Mouse (Mus musculus) ES-E14 (cell line): ENCODE measurements around the gene Slc12a7. TPM values are rescaled to one million over a fixed set of nuclear protein-coding genes. Genes with fewer than 3 reads are reported as not detected.

Experiments
- DNase-seq: peaks from one replicate; pipeline ENCODE4 v3.0.0-alpha.2; 2013; ENCODE audit warnings: low read depth, low spot score
- H3K27ac ChIP-seq: 2 replicates; pipeline ENCODE4 v1.5.1; 2012; ENCODE audit warnings: low read depth, mild to moderate bottlenecking, low read length, moderate library complexity, mixed read lengths; ENCODE audit not compliant: poor library complexity, insufficient read depth, severe bottlenecking
- H3K36me3 ChIP-seq: 2 replicates; pipeline ENCODE4 v1.6.1; 2012; ENCODE audit warnings: mild to moderate bottlenecking, low read length, moderate library complexity, mixed read lengths; ENCODE audit not compliant: control insufficient read depth, poor library complexity, insufficient read depth, severe bottlenecking
- H3K4me1 ChIP-seq, 2 experiments: fragments of 150-350 bp in 1 of 2; sonication (generic) in 1 of 2; 2 replicates each; pipeline ENCODE4 v1.6.1; 2012; ENCODE audit warnings: low read length in 2 of 2, mild to moderate bottlenecking in 1 of 2, mixed read lengths in 1 of 2; ENCODE audit not compliant: control insufficient read depth in 2 of 2, insufficient read depth in 2 of 2, poor library complexity in 1 of 2
- H3K4me3 ChIP-seq, 2 experiments: fragments of 150-350 bp in 1 of 2; sonication (generic) in 1 of 2; 2 replicates each; pipeline ENCODE4 v1.5.1; 2012; ENCODE audit warnings: low read length in 2 of 2, low read depth in 1 of 2, mild to moderate bottlenecking in 1 of 2, mixed read lengths in 1 of 2; ENCODE audit not compliant: insufficient read depth in 1 of 2, poor library complexity in 1 of 2, severe bottlenecking in 1 of 2
- H3K9ac ChIP-seq: 2 replicates; pipeline ENCODE4 v1.6.1; 2012; ENCODE audit warnings: low read depth, mild to moderate bottlenecking, low read length, mixed read lengths; ENCODE audit not compliant: poor library complexity, insufficient read depth, severe bottlenecking
- H3K9me3 ChIP-seq: fragments of 150-350 bp; sonication (generic); 2 replicates; pipeline ENCODE4 v1.6.1; 2012; ENCODE audit warnings: low read depth, mild to moderate bottlenecking, low read length; ENCODE audit not compliant: control insufficient read depth, insufficient read depth
- CHD2 ChIP-seq: IDR thresholded peaks from 2 replicates; pipeline ENCODE4 v1.6.1; 2014; ENCODE audit warnings: mild to moderate bottlenecking, low read depth, low read length, inconsistent platforms
- HCFC1 ChIP-seq: IDR thresholded peaks from 2 replicates; pipeline ENCODE4 v1.6.1; 2012; ENCODE audit warnings: low read length, inconsistent platforms, borderline replicate concordance; ENCODE audit not compliant: insufficient read depth
- MAFK ChIP-seq: IDR thresholded peaks from 2 replicates; pipeline ENCODE4 v1.6.1; 2014; ENCODE audit warnings: mild to moderate bottlenecking, low read depth, low read length, inconsistent platforms; ENCODE audit not compliant: insufficient read depth
- ZC3H11A ChIP-seq: IDR thresholded peaks from 2 replicates; pipeline ENCODE4 v1.6.1; 2012; ENCODE audit warnings: low read depth, mild to moderate bottlenecking, inconsistent platforms, low read length, borderline replicate concordance
- ZNF384 ChIP-seq: IDR thresholded peaks from 2 replicates; pipeline ENCODE4 v1.6.1; 2012; ENCODE audit warnings: low read depth, low read length, inconsistent platforms
- in situ Hi-C, 2 experiments: fragments of 600-800 bp; cut with MboI; formaldehyde crosslinking; loops; one replicate each; pipeline ENCODE4 v1.15.1; 2025; ENCODE audit warnings: low sequenced_read_pairs in 2 of 2, inconsistent platforms in 1 of 2; ENCODE audit not compliant: unreplicated experiment in 2 of 2
- total RNA-seq: library from RNA; depleted of rRNA; stranded (reverse); fragments of 300-350 nt; gene quantifications from 2 replicates; pipeline ENCODE4 v1.2.3, GENCODE M21; 2012

The Slc12a7 gene
- total RNA-seq, 1 experiment, result 87.1 TPM

GRCm38 (mm10) chr13:73775786-73776185, 42.9 kb downstream of the Slc12a7 start:
- DNase-seq, result no peak
- peaks cover 0 to 11% of the 10 kb centered on the region in 2 experiments; a peak in 3 of 4 replicates for H3K4me1 ChIP-seq
- in situ Hi-C loops, result no loop called here
- no peak overlapping the region for H3K9ac ChIP-seq
- no peak overlapping the region for H3K4me3 ChIP-seq
- H3K27ac ChIP-seq, result no peak overlapping the region
- peaks cover 14% of the 10 kb centered on the region; the same call in 1 of the 2 replicates for H3K36me3 ChIP-seq
- TF ChIP-seq MAFK (no peak), ZC3H11A (no peak), ZNF384 (no peak), HCFC1 (no peak), CHD2 (no peak)
- H3K9me3 ChIP-seq, result no peaks in the 10 kb centered on the region

DNA sequence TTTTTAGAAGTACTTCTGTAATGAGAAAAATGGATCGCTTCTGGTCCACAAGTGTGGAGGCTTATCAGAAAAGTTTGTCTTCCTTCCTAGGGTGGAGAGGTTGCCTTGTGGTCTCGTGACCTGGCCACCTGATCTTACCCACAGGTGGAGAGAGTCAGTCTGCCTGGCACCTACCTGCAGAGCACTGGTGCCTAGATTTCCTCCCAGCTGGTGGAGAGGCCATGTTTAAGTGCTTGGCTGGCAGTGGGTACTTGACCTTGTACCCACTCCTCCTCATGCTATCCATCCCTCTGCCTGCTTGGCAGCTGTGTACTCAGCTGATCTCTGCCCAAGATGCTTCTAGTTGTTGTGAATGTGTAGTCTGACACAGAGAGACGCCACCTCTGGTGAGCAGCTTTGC, 44.7 kb downstream of the Slc12a7 start:
- H3K9ac ChIP-seq, result no peak overlapping the region
- peaks cover 10 to 17% of the 10 kb centered on the region in 2 experiments for H3K4me1 ChIP-seq
- no peak overlapping the region for H3K4me3 ChIP-seq
- peaks cover 12% of the 10 kb centered on the region; the same call in 1 of the 2 replicates for H3K36me3 ChIP-seq
- no peak overlapping the region for H3K27ac ChIP-seq
- no peak for DNase-seq
- in situ Hi-C loops, result no loop called here
- H3K9me3 ChIP-seq, result no peaks in the 10 kb centered on the region
- no peak for TF ChIP-seq CHD2
- no peak for TF ChIP-seq HCFC1
- no peak for TF ChIP-seq ZNF384
- TF ChIP-seq ZC3H11A, result no peak
- no peak for TF ChIP-seq MAFK

DNA sequence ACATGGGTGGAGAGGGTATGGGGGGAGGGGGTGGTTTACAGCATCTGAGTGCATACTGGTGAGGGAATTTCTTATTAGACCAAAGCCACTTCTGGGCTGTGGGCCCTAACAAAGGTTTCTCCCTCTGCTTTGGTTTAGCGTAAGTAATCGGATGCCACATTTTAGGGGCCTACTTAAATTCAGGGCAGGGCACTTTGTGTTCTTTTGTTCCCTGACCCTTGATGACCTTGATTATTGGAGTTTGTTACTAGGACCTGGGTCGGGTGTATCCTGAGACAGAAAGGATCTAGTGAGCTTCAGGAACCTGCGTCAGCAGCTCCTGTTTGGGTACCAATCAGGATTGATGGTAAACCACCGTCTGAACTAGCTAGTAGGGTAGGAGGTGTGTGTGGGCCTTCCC, 49.6 kb downstream of the Slc12a7 start:
- Histone ChIP-seq H3K4me3 (no peak overlapping the region), H3K36me3 (peaks cover 41% of the 10 kb centered on the region), H3K9me3 (no peaks in the 10 kb centered on the region), H3K9ac (no peak overlapping the region), H3K4me1 (peaks cover 22 to 28% of the 10 kb centered on the region in 2 experiments), H3K27ac (peak overlapping the region; percentile 61)
- TF ChIP-seq HCFC1 (no peak), CHD2 (peak; percentile 4; the same call in 1 of the 2 replicates)
- in situ Hi-C loops, result no loop called here
- peak; percentile 63 for DNase-seq

DNA sequence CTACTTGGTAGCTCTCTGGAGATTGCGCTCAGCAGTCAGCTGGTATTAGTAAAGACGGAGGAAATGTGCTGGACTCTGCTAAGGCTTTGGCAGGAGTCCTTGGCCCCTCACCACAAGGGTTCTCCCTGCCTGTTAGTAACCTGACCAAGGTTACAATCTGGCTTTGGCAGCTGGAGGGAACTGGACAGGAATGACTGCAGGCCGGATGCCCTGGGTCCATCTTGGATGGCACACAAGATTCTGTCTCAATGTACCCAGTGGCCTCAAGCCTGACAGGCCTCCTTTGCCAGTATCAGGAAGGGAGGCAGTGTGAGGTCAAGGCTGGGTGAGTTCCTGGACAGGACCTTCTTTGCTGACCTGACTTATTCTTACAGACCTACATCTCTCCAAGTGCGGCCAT, 59.3 kb downstream of the Slc12a7 start:
- Histone ChIP-seq H3K4me1 (no peaks in the 10 kb centered on the region), H3K4me3 (no peak overlapping the region), H3K9me3 (no peaks in the 10 kb centered on the region), H3K27ac (no peak overlapping the region), H3K36me3 (peaks cover 75% of the 10 kb centered on the region), H3K9ac (no peak overlapping the region)
- no peak for TF ChIP-seq ZC3H11A
- no peak for DNase-seq
- in situ Hi-C loops, result no loop called here

DNA sequence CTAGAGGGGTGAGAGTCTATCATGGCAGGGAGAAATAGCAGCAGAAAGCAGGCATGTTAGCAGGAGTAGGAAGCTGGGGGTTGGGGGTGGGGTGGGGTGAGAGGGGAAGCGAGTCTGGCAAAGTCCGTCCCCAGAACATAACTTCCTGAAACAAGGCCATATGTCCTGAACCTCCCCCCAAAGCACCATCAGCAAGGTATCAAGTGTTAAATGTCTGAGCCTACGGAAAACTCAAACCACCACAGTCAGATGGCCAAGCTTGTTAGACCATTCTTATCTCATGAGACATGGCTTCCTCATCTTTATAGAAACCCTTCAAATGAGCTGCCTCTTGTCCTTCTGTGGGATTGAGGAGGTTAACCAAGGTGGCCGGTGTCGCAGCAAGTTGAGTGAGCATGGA, 60.3 kb downstream of the Slc12a7 start:
- H3K27ac ChIP-seq, result no peak overlapping the region
- peaks cover 74% of the 10 kb centered on the region for H3K36me3 ChIP-seq
- no peak overlapping the region for H3K4me3 ChIP-seq
- in situ Hi-C loops, result no loop called here
- no peaks in the 10 kb centered on the region for H3K9me3 ChIP-seq
- no peak overlapping the region for H3K9ac ChIP-seq
- H3K4me1 ChIP-seq, result no peaks in the 10 kb centered on the region
- TF ChIP-seq MAFK (no peak), ZC3H11A (no peak), CHD2 (no peak), ZNF384 (no peak), HCFC1 (no peak)
- DNase-seq, result no peak
